Mouse (Mus musculus): Measurements from ENCODE around the gene Rhobtb1. TPM values are rescaled to one million over a fixed set of nuclear protein-coding genes. Genes with fewer than 3 reads are reported as not detected.

Rhobtb1 gene
- polyA plus RNA-seq, 1 experiment, result 4.1 TPM

DNA sequence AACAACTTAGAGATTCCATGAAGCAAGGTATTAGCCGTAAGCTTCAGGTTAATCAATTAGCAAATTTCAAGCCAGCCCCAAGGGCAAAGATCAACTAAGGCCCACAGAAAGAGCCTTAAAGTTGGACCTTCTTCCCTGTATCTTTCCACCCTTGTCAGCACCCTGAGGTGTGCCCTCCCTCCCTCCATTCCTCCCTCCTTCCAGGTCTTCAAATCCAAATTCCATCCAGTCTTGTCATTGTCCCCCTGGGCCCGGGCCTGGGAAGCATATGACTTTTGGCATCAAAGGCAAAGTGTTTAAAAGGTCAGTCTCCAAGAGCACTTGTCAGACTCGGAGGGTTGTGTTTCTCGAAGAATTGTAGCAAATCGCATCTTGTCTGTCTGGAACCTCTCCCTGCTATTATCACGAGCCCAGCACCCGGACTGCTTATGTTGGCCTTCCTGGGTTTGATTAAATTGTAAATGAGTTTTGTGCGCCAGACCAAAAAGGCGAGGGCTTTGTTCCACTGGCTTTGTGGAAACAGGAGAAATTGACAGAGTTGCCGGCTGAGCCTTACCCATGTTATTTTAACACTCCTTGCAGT, 116.9 kb downstream of the Rhobtb1 start:
- no peak for DNase-seq (ENCODE audit: extremely low spot score in 1 of 2, low spot score in 1 of 2)

GRCm38 (mm10) chr10:69271436-69271835, 120.2 kb downstream of the Rhobtb1 start:
- peak in 1 of 2 experiments; percentile 9 for DNase-seq (ENCODE audit: extremely low spot score in 1 of 2, low spot score in 1 of 2)

GRCm38 (mm10) chr10:69274275-69274674, 123.0 kb downstream of the Rhobtb1 start:
- DNase-seq (ENCODE audit: extremely low spot score in 1 of 2, low spot score in 1 of 2), result no peak

GRCm38 (mm10) chr10:69274705-69275104, 123.5 kb downstream of the Rhobtb1 start:
- no peak for DNase-seq (ENCODE audit: extremely low spot score in 1 of 2, low spot score in 1 of 2)

DNA sequence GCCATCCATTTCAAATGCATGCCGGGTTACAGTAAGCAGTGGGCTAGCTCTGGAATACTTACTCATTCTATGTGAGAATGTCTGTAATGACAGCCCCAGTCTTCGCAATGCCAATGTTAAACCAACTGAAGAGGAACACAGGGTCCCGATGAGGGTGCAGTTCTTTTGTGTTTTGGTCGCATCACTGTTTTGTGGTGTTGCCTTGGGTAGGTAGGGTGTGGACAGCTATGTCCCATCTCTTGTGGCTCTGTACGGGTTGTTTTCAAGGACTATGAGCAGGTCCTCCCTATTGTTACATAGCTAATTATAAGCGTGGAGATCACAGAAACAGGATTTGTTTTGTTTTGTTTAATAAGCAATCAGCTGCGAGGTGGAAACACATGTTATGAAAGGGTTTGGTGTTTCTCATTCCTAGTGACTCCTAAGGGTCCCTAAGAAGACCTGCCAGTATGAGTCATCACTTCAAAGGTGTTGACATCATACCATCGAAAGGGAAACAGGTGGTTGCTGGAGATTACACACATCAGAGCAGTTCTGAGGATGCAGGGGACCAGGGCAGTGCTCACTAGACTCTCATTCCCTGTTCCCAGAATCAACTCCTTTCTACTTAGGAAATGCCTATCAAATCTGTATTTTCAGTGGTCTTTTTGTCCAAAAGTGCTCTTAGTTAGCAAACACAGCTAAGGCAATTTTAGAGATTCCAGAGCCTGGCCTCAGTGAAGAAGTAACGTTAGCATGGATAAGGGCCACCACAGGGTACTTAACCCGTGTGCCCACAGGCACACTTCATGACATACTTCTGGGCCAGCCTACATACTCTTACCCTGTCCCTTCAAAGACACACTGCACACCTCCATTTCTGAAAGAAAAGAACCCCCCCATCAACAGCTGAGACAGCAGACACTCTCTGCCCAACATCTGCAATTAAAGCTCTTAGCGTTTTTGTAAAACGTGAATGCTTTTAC, 124.9 kb downstream of the Rhobtb1 start:
- no peak for DNase-seq (ENCODE audit: extremely low spot score in 1 of 2, low spot score in 1 of 2)

DNA sequence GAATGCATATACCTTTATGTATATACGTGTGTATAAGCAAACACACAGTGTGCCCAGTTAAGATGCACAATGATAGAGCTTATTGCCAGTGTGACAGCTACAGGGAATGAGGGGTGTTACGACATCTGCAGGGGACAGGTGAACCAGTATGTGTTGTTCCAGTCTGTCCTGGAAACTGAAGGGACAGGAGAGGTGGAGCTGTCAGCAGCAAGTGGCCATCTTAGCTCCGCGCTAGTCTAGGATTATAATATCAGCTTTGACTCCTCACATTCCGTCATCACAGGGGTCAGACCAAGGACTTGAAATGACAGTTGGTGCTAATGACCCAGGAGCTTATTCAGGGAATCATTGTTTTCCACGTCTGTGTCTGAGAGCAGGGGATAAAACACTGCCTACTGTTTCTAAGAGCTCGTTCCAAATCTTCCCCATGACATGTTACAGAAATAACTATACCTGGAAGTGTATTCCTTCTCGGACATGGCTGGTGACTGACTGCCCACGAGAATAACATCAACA, 125.7 kb downstream of the Rhobtb1 start:
- no peak for DNase-seq (ENCODE audit: extremely low spot score in 1 of 2, low spot score in 1 of 2)

- DNase-seq (ENCODE audit: extremely low spot score in 1 of 2, low spot score in 1 of 2), result no peak
Measured at GRCm38 (mm10) chr10:69278764-69279606, 127.8 kb downstream of the Rhobtb1 start.

DNA sequence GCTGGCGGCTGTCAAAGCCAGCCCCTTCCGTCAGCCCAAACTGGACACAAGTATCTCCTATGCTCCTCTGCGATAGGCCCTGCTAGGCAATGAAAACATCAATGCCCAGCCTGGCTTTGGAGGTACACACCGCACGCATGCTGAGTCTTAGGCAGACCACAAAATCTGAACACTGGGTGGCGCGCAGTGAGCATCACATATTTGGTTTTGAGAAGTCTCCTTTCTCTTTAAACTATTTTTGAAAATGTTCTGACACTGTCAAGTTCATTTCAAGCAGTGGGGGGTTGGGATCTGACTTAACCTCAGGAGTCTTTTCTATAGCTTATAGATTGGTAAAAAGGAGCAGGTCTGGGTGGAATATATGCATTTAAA, 128.4 kb downstream of the Rhobtb1 start:
- DNase-seq (ENCODE audit: extremely low spot score in 1 of 2, low spot score in 1 of 2), result peak in 1 of 2 experiments; percentile 4

- no peak for DNase-seq (ENCODE audit: extremely low spot score in 1 of 2, low spot score in 1 of 2)
Measured at GRCm38 (mm10) chr10:69286939-69287338, 135.7 kb downstream of the Rhobtb1 start.

DNA sequence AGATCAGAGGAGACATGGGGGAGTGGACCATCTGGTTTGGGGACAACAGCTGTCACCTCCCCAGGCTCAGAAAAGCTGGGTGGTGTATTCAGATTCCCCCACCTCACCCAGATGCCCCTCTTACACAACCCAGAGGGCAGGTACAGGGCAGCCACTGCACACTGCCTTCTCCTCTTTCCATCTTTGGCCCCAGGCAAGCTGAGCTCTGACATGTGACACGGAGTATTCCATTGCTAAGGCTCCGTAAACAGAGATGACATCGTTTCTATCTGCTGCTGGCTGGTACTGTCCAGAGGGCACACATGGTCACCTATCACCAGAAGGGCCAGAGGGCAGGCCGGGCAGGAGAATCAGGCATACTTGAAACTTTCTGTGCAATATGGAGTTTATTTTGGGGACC, 136.9 kb downstream of the Rhobtb1 start:
- DNase-seq (ENCODE audit: extremely low spot score in 1 of 2, low spot score in 1 of 2), result no peak

DNA sequence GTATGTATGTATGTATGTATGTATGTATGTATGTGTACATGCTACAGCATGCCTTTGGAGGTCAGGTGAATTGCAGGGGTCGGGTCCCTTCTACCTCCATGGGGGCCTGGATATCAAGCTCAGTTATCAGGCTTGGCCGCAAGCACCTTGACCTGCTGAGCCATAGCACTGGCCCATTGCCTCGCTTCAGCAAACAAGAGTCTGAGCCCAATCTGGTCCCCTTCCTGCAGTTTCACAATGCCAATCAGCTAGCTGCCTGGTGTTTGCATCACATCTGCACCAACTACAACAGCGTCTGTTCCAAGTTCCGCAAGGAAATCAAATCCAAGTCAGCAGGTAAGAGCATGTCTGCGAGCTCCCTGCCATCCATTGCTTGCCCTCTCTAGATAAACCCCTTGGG, 137.5 kb downstream of the Rhobtb1 start:
- no peak for DNase-seq (ENCODE audit: extremely low spot score in 1 of 2, low spot score in 1 of 2)

GRCm38 (mm10) chr10:69290736-69291135, 139.5 kb downstream of the Rhobtb1 start:
- no peak for DNase-seq (ENCODE audit: extremely low spot score in 1 of 2, low spot score in 1 of 2)

GRCm38 (mm10) chr10:69295919-69296318, 144.7 kb downstream of the Rhobtb1 start:
- DNase-seq (ENCODE audit: extremely low spot score in 1 of 2, low spot score in 1 of 2), result no peak

- DNase-seq (ENCODE audit: extremely low spot score in 1 of 2, low spot score in 1 of 2), result no peak
Measured at GRCm38 (mm10) chr10:69299985-69300384, 148.8 kb downstream of the Rhobtb1 start.

GRCm38 (mm10) chr10:69302667-69303066, 151.4 kb downstream of the Rhobtb1 start:
- no peak for DNase-seq (ENCODE audit: extremely low spot score in 1 of 2, low spot score in 1 of 2)

- DNase-seq (ENCODE audit: extremely low spot score in 1 of 2, low spot score in 1 of 2), result no peak
Measured at GRCm38 (mm10) chr10:69304819-69305218, 153.6 kb downstream of the Rhobtb1 start.

GRCm38 (mm10) chr10:69305600-69305999, 154.4 kb downstream of the Rhobtb1 start:
- DNase-seq (ENCODE audit: extremely low spot score in 1 of 2, low spot score in 1 of 2), result no peak

GRCm38 (mm10) chr10:69306205-69306604, 155.0 kb downstream of the Rhobtb1 start:
- DNase-seq (ENCODE audit: extremely low spot score in 1 of 2, low spot score in 1 of 2), result peak in 1 of 2 experiments; percentile 37

- peak; percentile 18 to 78 for DNase-seq (ENCODE audit: extremely low spot score in 1 of 2, low spot score in 1 of 2)
Measured at GRCm38 (mm10) chr10:69307067-69307466, 155.8 kb downstream of the Rhobtb1 start.

- no peak for DNase-seq (ENCODE audit: extremely low spot score in 1 of 2, low spot score in 1 of 2)
Measured at GRCm38 (mm10) chr10:69309109-69309508, 157.9 kb downstream of the Rhobtb1 start.

DNA sequence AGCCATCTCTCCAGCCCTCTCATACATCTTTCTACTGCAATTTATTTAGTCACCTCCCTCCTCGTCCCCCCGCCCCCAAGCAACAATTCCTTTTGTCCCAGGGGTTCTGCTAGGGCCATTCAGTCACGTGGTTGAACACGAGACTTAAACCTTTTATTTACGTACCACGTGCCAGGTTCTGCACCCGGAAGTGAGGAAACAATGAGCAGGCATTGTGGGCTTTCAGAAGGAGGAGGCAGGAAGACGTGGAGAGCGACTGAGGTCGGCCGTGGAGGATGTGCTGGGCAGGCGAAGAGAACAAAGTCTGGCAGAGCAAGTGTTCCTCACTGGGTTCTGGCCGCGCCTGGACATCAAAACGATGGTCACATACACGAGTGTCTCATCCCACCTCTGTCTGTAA, 160.6 kb downstream of the Rhobtb1 start:
- no peak for DNase-seq (ENCODE audit: extremely low spot score in 1 of 2, low spot score in 1 of 2)
